Mouse (Mus musculus) liver, embryonic 14.5 days (tissue): ENCODE measurements around the gene Mbd4. TPM values are rescaled to one million over a fixed set of nuclear protein-coding genes. Genes with fewer than 3 reads are reported as not detected.
A peak's percentile ranks its signal among the peaks of the same experiment; 100 is the strongest.

Experiments
- ATAC-seq: fragments of 200-750 bp; cut with Nextera tagmentation; 2 replicates; pipeline ENCODE4 v1.8.0; 2017; ENCODE audit warnings: moderate number of reproducible peaks, mild to moderate bottlenecking, moderate library complexity; ENCODE audit not compliant: insufficient read depth
- DNase-seq, 3 experiments: peaks; one replicate each; pipeline ENCODE4 v3.0.0-alpha.2; 2012 to 2013; ENCODE audit warnings: low read depth in 3 of 3, low spot score in 3 of 3
- H3K27ac ChIP-seq: fragments of 300-500 bp; sonication (generic); 2 replicates; pipeline ENCODE4 v1.5.1; 2014; ENCODE audit warnings: moderate library complexity, mild to moderate bottlenecking, control low read depth, inconsistent platforms
- H3K27me3 ChIP-seq: fragments of 300-500 bp; sonication (generic); 2 replicates; pipeline ENCODE4 v1.6.1; 2014; ENCODE audit warnings: mild to moderate bottlenecking, low read length, moderate library complexity; ENCODE audit not compliant: control insufficient read depth, insufficient read depth
- H3K36me3 ChIP-seq: fragments of 300-500 bp; sonication (generic); replicated peaks from 2 replicates; pipeline ENCODE4 v1.6.1; 2014; ENCODE audit warnings: low read depth; ENCODE audit not compliant: control insufficient read depth, insufficient read depth
- H3K4me1 ChIP-seq, 2 experiments: fragments of 200-500 bp in 1 of 2; fragments of 300-500 bp in 1 of 2; sonication (generic) in 1 of 2; replicated peaks; 2 replicates each; pipeline ENCODE4 v1.6.1; 2012 to 2014; ENCODE audit warnings: antibody characterized with exemption in 1 of 2, inconsistent platforms in 1 of 2, low read length in 1 of 2; ENCODE audit not compliant: control insufficient read depth in 2 of 2, insufficient read depth in 2 of 2
- H3K4me2 ChIP-seq: fragments of 300-500 bp; sonication (generic); 2 replicates; pipeline ENCODE4 v1.6.1; 2014; ENCODE audit warnings: low read depth, mild to moderate bottlenecking, control low read depth, moderate library complexity
- H3K4me3 ChIP-seq, 2 experiments: fragments of 200-500 bp in 1 of 2; fragments of 300-500 bp in 1 of 2; sonication (generic) in 1 of 2; 2 replicates each; pipeline ENCODE4 v1.5.1; 2012 to 2014; ENCODE audit warnings: low read depth in 2 of 2, low read length in 2 of 2, mild to moderate bottlenecking in 2 of 2, control low read depth in 1 of 2, inconsistent platforms in 1 of 2, moderate library complexity in 1 of 2; ENCODE audit not compliant: insufficient read depth in 1 of 2
- H3K9ac ChIP-seq: fragments of 300-500 bp; sonication (generic); replicated peaks from 2 replicates; pipeline ENCODE4 v1.6.1; 2014; ENCODE audit warnings: mild to moderate bottlenecking, control low read depth, moderate library complexity
- H3K9me3 ChIP-seq: fragments of 300-500 bp; sonication (generic); 2 replicates; pipeline ENCODE4 v1.6.1; 2016; ENCODE audit warnings: low read length, mixed read lengths; ENCODE audit not compliant: control insufficient read depth
- CTCF ChIP-seq: IDR thresholded peaks from 2 replicates; pipeline ENCODE4 v1.5.1; 2016; ENCODE audit warnings: antibody characterized with exemption, low read depth, control low read depth
- EP300 ChIP-seq: IDR thresholded peaks from 2 replicates; pipeline ENCODE4 v1.6.1; 2016; ENCODE audit warnings: antibody characterized with exemption, low read depth
- WGBS: fragments of 180-500 bp; shearing (Covaris S2); extraction: QIAGEN DNeasy Blood & Tissue Kit; methylation state at CpG from one replicate; pipeline ENCODE4 v1.1.7; 2014; ENCODE audit not compliant: insufficient replicate concordance; 5-methylcytosine and 5-hydroxymethylcytosine counted together
- polyA plus RNA-seq, 2 experiments: library from polyadenylated mRNA; depleted of rRNA in 1 of 2; stranded (reverse) in 1 of 2; unstranded in 1 of 2; fragments of >200 nt; fragmentation: Nextera tagmentation in 1 of 2; extraction: Ambion mirVana in 1 of 2; gene quantifications; 2 replicates each; pipeline versions ENCODE4 v1.2.1 to v1.2.3; 2012 to 2014

The Mbd4 gene
- polyA plus RNA-seq, 2 experiments = 5.8 to 6.4 TPM

DNA sequence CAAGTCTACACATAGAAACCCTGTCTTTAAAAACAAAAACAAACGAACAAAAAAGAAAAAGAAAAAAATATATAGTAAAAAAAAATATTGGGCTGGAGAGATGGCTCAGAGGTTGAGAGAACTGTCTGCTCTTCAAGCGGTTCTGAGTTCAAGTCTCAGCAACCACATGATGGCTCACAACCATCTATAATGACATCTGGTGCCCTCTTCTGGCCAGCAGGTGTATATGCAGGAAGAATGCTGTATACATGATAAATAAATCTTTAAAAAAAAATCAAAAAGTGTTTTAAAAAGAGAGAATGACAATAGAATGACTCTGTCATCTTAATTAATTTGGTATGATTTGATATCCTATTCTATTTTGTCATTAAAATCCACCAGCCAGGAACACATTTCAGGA, 1.3 kb upstream of the Mbd4 start:
- H3K27ac ChIP-seq = no peak overlapping the region
- DNase-seq = peak in 1 of 3 experiments; percentile 24

GRCm38 (mm10) chr6:115853985-115854384, 814 bp upstream of the Mbd4 start:
- TF ChIP-seq CTCF = no peak
- no peak for TF ChIP-seq EP300
- Histone ChIP-seq H3K4me1 (peaks cover 7 to 12% of the 10 kb centered on the region in 2 experiments), H3K9me3 (no peaks in the 10 kb centered on the region), H3K27me3 (no peaks in the 10 kb centered on the region), H3K4me3 (peak overlapping the region; percentile 70 to 76; a peak in 3 of 4 replicates), H3K27ac (no peak overlapping the region), H3K9ac (no peak overlapping the region), H3K4me2 (peak overlapping the region; percentile 88), H3K36me3 (peaks cover 9% of the 10 kb centered on the region)
- no peak for DNase-seq
- WGBS = 52% methylated on average over 7 of the region's 7 CpGs
- no peak for ATAC-seq

More for the DNA sequence above, 1.3 kb upstream of the Mbd4 start:
- Histone ChIP-seq H3K4me1 (peaks cover 7 to 12% of the 10 kb centered on the region in 2 experiments), H3K36me3 (peaks cover 4% of the 10 kb centered on the region), H3K4me3 (no peak overlapping the region), H3K27me3 (no peaks in the 10 kb centered on the region), H3K9ac (no peak overlapping the region), H3K4me2 (no peak overlapping the region), H3K9me3 (no peaks in the 10 kb centered on the region)
- 51% methylated on average over 2 of the region's 2 CpGs for WGBS
- TF ChIP-seq EP300 = no peak
- TF ChIP-seq CTCF = peak; percentile 71
- ATAC-seq = no peak

- 2% methylated on average over 20 of the region's 20 CpGs for WGBS
- peak overlapping the region; percentile 70 to 79 for H3K4me3 ChIP-seq
- no peaks in the 10 kb centered on the region for H3K9me3 ChIP-seq
- peak overlapping the region; percentile 91 for H3K27ac ChIP-seq
- ATAC-seq (peak; percentile 67; the same call in 1 of the 2 replicates), DNase-seq (no peak)
- H3K4me1 ChIP-seq = peaks cover 7% of the 10 kb centered on the region in 2 experiments
- H3K36me3 ChIP-seq = peaks cover 20% of the 10 kb centered on the region
- H3K27me3 ChIP-seq = no peaks in the 10 kb centered on the region
- TF ChIP-seq CTCF (no peak), EP300 (no peak)
- peak overlapping the region; percentile 65 for H3K9ac ChIP-seq
- H3K4me2 ChIP-seq = peak overlapping the region; percentile 88
Observed at GRCm38 (mm10) chr6:115852446-115853090, 603 bp downstream of the Mbd4 start.

DNA sequence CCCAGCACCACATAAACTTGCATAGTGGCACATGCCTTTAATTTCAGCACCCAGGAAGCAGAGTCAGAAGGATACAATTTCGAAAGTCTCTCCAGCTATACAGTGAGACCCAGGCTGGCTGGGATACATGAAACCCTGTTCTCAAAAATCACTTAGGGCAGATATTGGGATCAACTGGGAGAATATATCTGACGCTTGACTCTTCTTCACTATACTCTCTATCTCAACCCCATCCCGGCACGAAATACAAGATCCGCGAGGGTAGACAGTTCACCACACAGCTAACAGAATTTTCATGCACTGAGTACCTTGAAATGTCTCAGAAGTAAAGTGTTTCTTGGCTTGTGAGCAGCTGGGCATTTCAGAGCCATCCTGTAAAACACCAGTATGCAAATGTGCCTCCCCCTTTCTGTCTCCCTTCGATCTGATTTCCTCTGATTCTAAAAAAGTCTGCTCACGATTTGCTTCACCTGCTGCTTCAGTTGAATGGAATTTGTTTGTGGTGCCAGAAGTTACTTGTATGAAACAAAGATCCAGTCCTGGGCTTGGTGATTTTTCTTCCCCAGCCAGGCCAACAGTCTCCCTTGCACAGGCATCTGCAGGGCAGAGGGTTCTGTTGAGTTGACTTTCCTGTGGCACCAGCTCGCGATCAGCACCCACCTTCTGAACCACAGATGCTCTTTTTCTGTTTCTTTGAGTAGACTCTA, 4.4 kb downstream of the Mbd4 start:
- Histone ChIP-seq H3K4me1 (peaks cover 3 to 7% of the 10 kb centered on the region in 2 experiments; a peak in 3 of 4 replicates), H3K9me3 (no peaks in the 10 kb centered on the region), H3K27ac (no peak overlapping the region), H3K9ac (no peak overlapping the region), H3K4me2 (no peak overlapping the region), H3K4me3 (no peak overlapping the region), H3K36me3 (peaks cover 36% of the 10 kb centered on the region), H3K27me3 (no peaks in the 10 kb centered on the region)
- TF ChIP-seq CTCF (no peak), EP300 (no peak)
- no peak for ATAC-seq
- DNase-seq = no peak
- WGBS = 84% methylated on average over 10 of the region's 10 CpGs

DNA sequence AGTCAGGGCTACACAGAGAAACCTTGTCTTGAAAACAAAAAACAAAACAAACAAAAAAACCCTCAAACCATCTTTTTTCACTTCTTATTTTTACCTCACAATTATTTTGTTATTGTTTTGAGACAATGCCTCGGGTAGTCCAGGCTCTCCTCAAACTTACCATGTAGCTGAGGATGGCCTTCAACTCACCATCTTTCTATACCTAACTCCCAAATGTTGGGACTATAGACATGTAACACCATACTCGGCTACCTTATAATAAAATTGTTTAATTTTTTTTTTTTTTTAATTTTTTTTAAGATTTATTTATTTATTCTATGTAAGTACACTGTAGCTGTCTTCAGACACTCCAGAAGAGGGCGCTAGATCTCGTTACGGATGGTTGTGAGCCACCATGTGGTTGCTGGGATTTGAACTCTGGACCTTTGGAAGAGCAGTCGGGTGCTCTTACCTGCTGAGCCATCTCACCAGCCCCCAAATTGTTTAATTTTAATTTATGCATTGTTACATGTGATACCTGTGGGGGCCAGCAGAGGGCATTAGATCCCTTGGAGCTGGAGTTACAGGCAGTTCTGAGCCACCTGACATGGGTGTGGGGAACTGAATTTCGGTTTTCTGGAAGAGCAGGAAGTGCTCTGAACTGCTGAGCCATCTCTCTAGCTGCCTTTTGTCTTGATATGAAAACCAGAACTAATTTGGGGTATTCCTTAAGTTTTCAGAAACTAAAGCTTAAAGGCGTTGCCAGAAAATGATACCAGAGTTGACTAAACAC, 6.3 kb downstream of the Mbd4 start:
- H3K36me3 ChIP-seq = peaks cover 45% of the 10 kb centered on the region
- TF ChIP-seq EP300 (no peak), CTCF (peak; percentile 80)
- ATAC-seq = peak; percentile 52; the same call in 1 of the 2 replicates

More for the DNA sequence above, 6.3 kb downstream of the Mbd4 start:
- Histone ChIP-seq H3K27me3 (no peaks in the 10 kb centered on the region), H3K4me1 (peaks cover 0 to 1% of the 10 kb centered on the region in 2 experiments; a peak in 1 of 4 replicates), H3K9me3 (no peaks in the 10 kb centered on the region), H3K27ac (no peak overlapping the region), H3K4me2 (no peak overlapping the region), H3K4me3 (no peak overlapping the region), H3K9ac (no peak overlapping the region)
- 31% methylated on average over 6 of the region's 8 CpGs for WGBS
- DNase-seq = peak; percentile 32 to 61 (median 39)
